Mouse (Mus musculus): ENCODE measurements around the gene Dyrk1a.

Gene Dyrk1a

DNA sequence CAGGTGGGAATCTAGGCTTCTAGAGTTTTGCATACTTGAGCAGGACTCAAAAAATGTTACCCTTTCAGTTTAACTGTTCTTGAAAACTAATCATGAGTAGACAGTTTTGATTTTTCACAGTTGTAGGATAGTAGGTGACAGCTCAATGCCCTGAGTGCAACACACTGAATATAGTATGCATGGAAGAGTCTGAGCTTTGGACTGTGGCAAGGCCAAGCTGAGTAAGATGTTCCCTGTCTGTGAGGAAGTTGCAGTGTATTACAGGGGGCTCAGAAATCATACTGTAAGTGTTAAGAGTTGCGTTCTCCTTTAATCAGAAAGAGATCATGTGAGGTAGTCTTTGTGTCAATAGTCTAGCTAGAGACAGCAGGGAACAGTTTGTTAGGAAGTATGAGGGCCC lies 20.4 kb downstream of the Dyrk1a start:
- no peak for DNase-seq (ENCODE audit: low read depth, low spot score)

DNA sequence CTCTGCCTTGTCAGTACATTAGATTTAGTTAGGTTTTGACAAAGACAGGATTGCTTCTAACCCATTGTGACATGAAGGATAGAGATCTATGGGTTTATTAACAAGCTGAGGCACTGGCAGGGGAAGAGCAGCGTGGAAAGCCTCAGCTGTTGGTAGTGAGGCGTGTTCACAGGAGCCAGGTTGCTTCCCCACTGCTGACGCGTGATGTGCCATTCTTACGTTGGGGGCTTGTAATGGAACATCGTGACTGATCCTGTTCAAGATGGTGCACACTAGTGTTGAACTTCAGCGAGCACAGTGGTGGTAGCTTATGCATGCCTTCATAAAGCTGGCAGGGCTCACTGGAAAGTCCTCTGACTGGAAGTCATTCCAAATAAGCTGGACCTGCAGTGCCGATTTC lies 21.2 kb downstream of the Dyrk1a start:
- DNase-seq (ENCODE audit: low read depth, low spot score), result no peak

DNA sequence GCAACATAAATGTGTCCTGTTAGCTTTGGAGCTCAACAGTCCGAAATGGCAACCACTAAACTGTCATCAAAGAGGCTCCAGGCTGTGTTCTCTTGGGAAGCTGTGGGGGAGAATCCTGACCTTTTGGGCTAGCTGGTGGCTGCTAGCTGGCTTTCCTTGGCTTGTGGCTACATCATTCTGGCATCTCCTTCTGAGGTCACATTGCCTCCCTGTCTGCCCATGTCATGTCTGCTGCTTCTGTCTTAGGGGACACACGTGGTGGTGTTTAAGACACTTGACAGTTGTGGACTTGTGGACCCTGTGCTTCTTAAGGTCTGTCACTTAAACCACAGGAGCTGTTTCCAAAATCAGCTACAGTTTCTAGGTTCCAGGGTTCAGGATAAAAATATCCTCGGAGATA lies 21.7 kb downstream of the Dyrk1a start:
- DNase-seq (ENCODE audit: low read depth, low spot score), result no peak

DNA sequence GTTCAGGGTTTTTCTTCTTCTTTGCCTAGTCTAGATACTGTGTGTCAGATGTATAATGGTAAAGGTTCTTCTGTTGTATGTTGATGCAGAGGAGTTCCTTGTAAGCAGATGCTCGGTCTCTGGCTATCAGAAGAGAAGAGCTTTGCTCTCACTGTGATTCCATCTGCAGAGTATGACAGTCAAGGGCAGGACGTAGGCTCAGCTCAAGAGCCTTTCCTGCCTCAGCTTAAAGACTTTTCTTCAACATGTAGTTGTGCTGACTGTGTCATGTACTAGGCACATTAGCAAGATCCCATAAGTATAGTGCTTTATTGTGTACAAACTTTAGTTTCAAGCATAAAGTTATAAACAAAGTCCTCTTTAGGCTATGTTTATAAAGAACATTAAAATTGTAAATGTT lies 26.8 kb downstream of the Dyrk1a start:
- peak; percentile 52 for DNase-seq (ENCODE audit: low read depth, low spot score)

DNA sequence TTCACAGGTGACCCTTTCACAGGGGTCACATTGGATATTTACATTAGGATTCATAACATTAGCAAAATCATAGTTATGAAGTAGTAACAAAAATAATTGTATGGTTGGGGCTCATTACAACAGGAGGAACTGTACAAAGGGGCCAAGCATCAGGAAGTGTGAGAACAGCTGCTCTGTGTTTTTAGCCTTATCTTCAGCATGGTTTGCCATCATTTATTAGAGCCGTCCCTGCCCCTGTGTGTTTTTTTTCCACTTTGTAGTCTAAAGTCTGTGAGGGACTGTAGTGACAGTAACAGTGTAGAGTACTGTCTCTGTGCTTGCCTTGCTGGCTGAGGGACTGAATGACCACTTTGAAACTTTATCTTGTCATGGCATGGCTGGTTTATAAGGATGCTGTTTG lies 27.8 kb downstream of the Dyrk1a start:
- no peak for DNase-seq (ENCODE audit: low read depth, low spot score)

DNA sequence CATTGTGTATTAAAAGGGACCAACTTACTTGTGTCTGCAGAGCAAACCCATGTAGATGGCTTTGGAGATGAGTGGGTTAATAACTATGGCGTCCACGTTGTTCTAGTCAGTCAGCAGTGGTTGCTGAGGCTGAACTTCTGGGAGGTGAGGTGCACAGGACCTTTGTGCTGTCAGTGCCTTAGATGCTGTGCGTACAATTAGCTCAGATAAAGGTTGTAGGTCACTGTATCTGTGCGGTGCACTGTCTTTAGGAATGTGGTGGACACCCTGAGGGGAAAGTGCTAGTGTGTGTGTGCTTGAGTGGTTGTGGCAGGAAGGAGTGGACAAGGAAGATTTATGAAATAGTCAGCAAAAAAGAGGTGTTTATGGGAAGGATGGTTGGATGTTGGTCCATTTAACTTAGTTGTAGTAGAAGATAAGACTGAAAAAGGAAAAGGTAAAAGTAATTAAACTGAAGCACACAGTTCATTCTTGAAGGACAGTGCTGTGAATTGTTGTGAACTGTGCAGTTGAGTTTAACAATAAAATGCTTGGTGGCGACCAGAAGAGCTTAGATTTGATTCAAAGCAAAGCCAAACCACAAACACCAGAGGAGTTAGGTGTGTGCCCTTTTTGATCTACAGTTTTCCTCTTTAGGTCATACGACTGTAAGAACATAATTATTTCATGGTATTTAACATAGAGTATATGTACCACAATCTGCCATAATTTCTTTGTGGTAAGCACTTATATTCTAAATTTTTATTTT lies 30.3 kb downstream of the Dyrk1a start:
- DNase-seq (ENCODE audit: low read depth, low spot score), result no peak

DNA sequence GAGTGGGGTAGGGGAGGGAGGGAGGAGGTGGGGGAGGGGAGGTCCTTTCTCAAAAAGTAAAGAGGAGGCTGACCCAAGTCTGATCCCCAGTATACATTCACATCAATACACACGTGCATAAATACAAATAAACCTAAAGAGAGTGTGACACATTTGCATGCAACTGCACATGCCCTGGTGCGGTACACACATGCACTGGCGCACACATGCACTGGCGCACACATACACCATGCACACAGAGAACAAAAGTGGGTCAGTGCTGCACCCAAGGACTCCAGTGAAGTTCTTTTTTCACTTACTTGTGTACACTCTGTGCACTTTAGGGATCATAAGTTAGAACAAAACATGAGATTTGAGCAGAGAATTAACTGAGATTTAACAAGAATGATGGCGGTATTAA lies 31.3 kb downstream of the Dyrk1a start:
- no peak for DNase-seq (ENCODE audit: low read depth, low spot score)

DNA sequence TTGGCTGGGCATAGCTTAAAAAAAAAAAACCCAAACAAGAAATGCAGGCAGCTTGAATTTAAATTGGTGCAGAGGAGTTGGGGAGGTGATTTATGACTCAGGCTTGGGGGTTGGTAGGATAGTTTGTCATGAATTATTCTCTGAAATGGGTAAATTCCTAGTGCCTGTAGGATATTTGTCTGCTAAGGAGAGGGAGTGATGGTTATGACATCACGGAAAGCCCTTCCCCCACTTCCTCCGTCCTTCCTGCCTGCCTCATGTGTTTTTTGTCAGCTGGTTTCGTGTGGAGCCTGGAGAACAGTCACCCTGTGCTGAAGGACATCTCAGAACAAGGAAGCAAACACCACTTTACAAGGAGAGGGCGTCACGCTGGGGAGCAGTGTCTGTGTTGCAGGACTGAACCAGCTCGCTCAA lies 31.7 kb downstream of the Dyrk1a start:
- peak; percentile 86 for DNase-seq (ENCODE audit: low read depth, low spot score)

DNA sequence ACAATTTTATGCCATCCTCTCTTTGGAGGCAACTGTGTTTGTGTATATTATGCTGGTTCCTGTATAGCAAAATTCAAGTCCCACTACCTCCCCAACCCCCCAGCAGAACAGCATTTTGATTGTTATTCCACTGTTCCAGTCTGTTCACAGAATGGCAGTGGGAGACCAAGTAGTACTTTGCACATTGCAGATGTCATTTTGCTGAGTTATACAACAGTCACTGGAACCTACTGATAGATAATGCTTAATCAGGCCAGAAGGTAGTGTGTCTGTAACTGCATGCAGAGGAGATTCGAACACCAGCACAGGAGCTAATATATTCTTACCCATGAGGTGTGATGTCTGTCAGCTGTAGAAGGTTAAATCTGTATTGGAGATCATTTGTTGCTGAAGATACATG lies 32.4 kb downstream of the Dyrk1a start:
- DNase-seq (ENCODE audit: low read depth, low spot score), result no peak

DNA sequence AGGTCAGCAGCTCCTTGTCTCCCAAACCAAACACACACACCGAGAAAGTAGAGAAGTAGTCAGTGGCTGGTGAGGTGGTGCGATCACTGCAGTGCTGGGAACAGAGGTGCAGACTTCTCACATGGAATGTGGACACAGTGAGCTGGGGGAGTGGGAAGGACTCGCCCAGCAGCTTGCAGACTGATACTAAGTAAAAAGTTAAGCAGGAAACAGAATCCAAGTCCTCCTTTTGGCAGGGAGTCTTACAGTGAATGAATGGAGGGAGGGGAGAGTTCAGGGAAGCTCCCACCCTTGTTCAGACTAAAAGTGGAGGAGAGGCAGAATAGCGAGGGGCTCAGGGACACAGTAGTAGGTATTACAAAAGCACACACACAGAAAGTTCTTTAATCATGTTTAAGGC lies 32.9 kb downstream of the Dyrk1a start:
- DNase-seq (ENCODE audit: low read depth, low spot score), result no peak

DNA sequence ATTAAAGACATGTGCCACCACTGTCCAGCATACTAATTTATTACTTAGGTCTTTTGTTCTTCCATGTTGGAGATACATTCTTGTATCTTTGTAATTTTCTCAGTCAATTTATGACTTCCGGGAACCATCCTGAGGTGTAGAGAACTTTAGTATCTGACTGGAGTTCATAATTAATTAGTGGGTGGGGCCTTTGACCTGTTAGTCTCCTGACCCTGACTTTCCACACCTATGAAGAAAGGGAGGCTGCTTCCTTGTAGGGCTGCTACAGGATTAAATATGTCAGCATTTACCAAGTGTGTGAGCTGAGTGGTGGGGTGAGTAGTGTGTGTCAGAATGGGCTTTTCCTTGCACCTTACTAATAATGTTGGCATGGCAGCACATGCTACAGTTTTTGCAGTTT lies 36.4 kb downstream of the Dyrk1a start:
- no peak for DNase-seq (ENCODE audit: low read depth, low spot score)

DNA sequence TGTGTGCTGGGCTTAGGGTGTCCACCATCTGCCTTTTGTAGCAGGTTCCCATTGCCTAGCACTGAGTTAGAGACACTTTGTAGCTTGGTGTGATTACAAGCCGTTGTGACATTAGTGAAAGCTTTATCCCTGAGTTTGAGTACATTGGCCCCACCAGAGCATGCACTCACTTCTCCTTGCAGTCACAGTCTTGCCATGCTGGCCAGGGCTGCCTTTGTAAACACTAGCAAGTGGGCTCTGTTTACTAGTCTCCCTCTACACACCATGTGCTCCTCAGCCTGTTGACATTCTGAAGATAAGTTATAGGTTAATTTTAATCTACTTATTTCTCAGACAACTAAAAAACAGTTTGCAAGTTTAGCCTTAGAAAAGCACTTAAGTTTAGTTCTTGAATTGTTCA lies 37.7 kb downstream of the Dyrk1a start:
- no peak for DNase-seq (ENCODE audit: low read depth, low spot score)

DNA sequence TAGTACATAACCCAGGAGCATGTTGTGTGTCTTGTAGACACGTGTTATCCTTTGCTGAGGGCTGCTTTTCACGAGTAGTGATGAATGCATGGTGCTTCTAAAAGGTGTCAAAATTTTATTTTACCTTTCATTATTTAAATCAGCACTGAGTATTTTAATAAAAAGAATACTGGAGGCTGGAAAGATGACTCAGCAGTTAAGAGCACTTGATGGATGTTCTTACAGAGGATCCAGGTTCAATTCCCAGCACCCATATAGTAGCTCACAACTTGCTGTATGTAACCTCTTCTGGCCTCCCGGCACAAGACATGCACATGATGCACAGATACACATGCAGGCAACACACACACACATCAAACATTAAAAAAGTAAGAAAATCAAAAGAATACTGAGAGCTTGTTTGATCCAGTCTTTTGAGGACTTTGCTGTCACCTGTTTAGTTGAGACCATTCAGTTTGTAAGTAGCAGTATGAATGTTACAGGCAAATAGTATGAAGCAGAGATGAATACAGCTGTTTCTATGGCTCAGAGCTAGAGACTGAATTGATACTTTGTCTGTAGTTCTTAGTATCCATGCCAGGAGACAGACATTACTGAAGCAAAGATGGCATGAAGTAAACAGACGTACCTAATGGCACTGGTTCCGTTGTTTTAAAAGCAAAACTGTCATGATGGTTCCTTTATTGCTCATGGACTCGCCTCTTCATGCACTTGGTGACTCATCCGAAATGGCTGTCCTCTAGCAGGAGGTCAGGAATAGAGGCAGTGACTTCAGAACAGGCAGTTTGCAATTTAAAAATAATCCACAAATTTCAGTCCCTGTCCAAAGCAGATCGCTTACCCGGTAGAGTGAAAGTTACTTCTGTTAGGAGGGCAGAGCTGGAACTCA lies 39.1 kb downstream of the Dyrk1a start:
- no peak for DNase-seq (ENCODE audit: low read depth, low spot score)

DNA sequence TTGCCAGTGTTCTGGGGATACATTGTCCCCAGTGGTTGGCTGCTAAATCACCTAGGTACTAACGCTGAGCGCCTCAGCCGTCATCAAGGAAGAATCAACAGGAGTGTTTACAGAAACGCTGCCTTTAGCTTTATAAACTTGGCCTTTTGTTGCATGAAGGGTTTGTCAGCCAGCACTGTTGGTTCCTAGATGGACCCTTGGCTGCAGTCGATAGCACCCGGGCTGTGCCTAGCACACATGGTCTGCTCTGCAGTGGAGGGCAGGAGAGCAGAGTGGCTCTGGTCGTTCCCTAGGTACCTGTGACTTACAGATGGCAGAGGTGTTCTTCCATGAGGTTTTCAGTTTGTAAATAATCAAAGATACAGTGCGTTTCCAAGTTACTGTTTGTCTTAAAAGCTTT lies 42.8 kb downstream of the Dyrk1a start:
- DNase-seq (ENCODE audit: low read depth, low spot score), result no peak

DNA sequence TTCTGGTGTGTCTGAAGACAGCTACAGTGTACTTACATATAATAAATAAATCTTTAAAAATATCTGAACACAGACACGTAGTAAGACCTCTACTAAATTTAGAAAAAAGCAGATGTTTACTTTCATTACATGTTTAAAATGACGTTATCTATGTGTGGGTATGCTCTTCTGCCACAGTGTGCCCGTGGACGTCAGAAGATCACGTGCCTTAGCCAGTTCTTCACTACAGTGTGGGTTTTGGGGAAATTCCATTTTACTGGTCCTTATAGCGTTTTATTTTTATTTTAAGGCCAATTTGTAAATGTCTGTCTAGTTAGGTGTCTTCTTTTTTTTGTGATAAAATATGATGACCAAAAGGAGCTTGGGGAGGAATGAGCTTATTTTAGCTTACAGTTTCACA lies 47.4 kb downstream of the Dyrk1a start:
- peak; percentile 68 for DNase-seq (ENCODE audit: low read depth, low spot score)

DNA sequence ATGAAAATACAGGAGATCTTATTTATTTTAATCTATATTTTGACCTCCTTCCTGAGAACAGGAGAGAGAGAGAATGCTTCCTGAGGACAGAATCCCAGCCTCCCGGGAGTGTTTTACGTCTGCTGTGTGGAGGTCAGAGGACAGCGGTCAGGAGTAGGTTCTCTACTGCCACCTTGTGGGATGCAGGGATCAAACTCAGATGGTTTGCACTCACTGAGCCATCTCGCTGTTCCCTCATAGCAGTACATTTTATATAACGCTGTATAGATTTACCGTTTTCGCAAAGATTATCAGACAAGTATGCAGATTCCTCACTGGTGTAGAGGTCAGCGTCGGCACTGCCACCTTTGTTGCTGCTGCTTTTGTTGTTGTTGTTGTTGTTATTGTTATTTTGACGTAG lies 48.7 kb downstream of the Dyrk1a start:
- DNase-seq (ENCODE audit: low read depth, low spot score), result peak; percentile 82

DNA sequence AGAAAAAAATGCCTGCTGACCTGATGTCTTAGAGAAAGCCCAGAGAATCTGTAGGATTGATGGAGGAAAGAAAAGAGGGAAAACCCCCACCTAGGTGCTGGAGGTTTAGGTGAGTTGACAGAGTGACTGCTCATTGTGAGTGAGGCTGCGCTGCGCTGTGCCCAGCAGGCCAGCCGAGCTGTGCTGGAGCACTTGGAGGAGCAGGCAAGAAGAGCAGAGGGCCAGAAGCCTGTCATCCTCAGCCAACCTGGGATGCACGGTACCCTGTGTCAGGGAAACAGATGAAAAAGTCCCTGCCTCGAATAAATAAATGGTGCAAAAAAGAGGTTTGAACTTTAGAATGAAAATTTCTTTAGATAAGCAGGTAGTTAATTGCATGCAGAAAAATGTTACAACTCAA lies 49.5 kb downstream of the Dyrk1a start:
- no peak for DNase-seq (ENCODE audit: low read depth, low spot score)

DNA sequence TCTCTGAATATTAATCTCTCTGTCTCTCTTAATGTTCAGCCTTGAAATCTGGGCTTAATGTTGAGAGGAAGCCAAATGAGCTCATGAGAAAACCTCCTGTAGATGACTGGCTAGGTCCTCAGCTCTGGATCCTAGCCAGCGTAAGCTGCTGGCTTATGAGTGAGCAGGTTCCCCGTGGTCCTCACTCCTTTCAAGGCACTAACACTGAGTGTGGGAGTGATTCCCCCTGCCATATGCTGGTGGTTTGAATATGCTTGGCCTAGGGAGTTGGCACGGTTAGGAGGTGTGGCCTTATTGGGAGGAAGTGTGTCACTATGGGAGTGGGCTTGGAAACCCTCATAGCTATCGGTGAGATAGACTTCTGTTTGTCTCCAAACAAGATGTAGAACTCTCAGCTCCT lies 55.1 kb downstream of the Dyrk1a start:
- no peak for DNase-seq (ENCODE audit: low read depth, low spot score)

DNA sequence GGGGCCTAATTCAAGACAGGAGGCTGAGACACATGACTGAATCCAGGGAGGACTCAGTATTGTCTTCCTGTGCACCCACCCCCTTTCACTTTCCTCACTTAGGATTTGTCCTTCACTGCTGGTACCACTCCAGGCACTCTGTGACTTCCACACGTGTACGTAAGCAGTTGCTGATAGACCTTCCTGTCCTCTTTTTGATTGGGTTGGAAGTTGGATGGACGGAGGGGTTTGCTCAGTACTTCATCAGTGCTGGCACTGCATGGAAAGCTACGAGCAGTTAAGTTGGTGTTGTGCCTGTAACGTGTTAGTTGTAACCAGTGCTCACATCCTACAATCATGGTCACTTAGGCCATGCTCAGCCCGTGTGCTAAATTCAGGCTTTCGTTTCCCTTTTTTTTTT lies 55.8 kb downstream of the Dyrk1a start:
- DNase-seq (ENCODE audit: low read depth, low spot score), result no peak

DNA sequence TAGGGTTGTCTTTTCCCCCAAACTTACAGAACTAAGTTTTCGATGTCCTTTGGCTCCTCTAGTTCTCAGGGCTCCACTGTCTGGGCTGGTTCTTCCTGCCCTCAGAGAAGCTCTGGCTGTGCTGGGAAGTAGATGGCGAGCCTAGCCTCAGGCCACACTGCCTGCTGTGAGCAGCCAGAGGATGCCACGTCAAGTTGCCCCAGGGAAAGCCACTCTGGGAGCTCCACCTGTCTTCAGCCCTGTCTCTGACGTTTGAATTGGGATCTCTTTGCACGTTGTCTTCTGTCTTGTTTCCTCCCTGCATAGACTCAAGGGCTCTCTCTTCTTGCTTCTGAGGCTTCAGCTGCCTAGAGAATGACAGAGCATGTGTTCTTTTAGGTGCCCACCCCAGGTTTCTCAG lies 57.9 kb downstream of the Dyrk1a start:
- DNase-seq (ENCODE audit: low read depth, low spot score), result no peak

DNA sequence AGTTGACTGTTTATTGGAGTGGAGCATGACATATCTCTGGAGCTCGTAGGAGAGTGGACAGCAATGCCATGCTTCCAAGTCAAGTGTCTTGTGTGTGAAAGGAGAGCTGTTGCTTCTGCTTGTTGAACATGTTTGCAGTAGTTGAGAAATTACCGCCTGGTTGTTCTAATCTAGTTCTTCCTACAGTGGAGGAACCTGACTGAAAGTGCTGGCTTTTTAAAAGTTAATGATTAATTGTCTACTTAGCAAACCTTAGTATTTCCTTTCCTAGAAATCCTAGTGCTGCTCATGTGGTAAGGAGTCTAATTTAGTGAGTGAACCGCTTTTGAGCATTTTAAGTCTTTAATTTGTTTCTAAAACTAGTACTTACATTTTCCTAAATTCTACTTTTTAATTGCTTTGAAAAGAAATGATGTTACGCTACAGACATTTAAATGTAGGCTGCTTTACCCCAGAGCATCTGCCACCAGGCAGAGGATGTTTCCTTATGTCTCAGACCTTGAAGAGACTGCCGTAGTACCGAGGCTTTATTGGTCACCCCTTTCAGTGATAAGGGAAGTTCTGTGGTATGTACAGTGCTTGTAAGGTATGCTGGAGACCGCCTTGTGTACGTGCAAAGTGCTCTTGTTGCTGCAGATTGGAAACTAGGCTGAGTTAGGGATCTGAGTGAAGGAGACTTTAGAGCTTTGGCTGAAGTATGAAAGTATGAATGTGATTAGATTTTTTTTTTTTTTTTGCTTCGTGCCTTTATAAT lies 59.3 kb downstream of the Dyrk1a start:
- no peak for DNase-seq (ENCODE audit: low read depth, low spot score)

DNA sequence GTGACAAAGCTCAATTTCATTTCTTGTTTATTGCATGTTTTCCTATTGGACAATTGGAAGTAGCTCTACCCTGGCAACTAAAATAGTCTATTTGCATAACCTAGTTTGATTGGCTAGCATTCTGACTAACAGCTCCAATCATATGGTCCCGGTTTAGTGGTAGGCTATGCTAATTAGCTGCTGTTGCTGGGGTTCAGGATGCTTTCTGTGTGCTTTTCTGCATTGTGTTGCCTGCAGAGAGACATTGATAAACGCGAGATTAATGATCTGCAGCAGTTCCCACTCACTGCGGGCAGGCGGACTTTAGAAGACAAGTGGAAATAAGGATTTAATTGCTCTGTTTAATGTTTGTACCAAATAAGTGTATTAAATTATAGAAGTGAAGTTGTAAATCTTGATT lies 62.2 kb downstream of the Dyrk1a start:
- peak; percentile 76 for DNase-seq (ENCODE audit: low read depth, low spot score)
